Mouse (Mus musculus) erythroblast, adult 5-6 weeks (primary cell): Measurements from ENCODE around the gene Frk. TPM values are rescaled to one million over a fixed set of nuclear protein-coding genes. Genes with fewer than 3 reads are reported as not detected.
"Not testable (repeated sequence)": the region's sequence is repeated elsewhere in the genome, so short reads cannot be mapped to it uniquely, and the experiment has no call there.

ENCODE experiments used
- ATAC-seq: replicated peaks from 2 replicates; pipeline ENCODE4 v1.8.0; 2016; ENCODE audit warnings: moderate number of reproducible peaks, mild to moderate bottlenecking, moderate TSS enrichment, inconsistent platforms; ENCODE audit not compliant: poor library complexity, low FRiP score, severe bottlenecking
- total RNA-seq, 2 experiments: library from RNA; stranded (forward) in 1 of 2; stranded (reverse) in 1 of 2; fragments of 150-400 nt in 1 of 2; fragments of 200-764, 138-1000 nt in 1 of 2; gene quantifications; 2 replicates each; pipeline versions ENCODE4 v1.2.3 to v1.2.4; 2015 to 2017; ENCODE audit warnings: low replicate concordance in 2 of 2

Frk gene
- total RNA-seq, 2 experiments from 2014 or later: not detected

DNA sequence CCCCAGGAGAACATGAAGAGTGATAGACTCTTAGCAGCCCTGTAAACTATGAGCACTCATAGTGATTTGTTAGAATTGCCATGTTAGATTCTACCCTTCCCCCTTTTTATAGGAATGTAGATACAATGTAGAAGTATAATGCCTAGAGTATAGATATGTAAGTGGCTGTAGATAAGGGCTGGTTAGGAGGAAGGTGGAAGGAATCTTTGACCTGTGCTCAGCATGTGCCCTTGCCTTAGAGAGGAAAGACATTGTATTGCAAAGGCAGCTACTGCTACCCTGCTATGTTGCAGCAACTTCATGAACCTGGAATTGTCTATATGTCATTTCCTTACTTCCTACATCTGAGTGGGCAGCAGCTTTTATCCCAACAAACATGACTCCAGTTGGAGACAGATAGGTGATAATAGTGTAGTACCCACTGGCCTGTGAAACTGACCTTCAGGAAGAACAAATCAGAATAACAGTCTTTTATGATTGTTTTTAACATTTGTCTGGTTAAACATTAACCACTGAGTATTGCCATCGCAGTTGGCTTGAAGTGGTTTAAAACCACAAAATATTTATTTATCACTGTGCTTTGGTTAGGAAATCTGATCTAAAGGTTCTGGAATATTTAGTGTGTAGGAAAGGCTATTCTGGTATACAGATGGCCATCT lies 80.4 kb downstream of the Frk start:
- no peak for ATAC-seq

DNA sequence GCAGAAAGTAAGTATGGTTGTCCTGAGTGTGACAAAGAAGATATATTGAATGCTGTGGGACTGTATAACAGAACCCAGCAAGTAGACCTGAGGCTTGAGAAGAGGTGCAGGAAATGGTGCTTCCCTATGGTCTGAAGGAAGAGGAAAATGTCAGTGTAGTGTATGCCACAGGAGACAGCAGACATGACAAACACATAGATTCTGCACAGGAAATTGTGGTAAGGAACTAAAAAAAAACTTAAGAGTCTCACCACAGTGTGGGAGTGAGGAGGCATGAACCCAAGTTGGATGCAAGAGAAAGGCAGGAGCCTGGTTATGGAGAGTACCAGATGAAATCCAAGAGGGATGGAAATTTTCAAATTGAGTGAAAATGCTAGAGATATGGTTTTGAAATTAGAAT lies 132.3 kb downstream of the Frk start:
- ATAC-seq: no peak

DNA sequence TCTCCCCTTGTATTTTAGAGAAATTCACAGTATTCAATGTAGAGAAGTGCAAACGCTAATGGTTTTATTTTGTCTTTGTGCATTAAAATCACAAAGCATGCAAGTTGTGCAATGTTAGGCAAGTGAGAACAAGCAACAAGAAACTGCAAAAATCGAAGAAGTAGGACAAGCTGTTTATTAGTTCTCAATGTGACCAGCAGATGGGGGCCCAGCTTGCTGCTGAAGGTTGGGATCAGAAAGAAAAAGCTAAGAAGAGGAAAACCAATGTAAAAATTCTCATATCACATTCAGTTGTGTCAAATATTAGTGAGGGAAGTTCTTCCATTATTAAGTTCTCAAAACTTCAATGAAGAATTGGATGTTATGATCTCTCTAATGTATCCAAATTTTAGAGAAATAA lies 134.0 kb downstream of the Frk start:
- no peak for ATAC-seq

DNA sequence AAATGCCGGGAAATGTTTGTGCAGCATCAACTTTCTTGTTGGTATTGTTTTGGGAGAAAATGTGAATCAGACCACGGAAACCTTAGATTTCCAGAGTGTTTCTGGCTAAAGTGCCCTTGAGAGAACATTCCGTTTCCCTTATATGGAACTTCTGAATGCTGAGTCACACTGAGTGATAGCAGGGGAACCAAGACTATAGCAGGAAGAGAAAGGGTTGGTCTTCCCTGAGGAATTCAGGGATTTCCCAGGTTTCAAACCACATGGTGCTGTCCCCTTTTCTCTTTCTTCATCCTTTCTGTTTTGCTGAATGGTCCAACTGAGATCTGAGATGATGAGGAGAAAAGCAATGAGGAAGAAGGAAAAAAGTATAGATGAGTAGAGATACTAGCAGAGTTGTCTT lies 135.3 kb downstream of the Frk start:
- ATAC-seq: no peak

DNA sequence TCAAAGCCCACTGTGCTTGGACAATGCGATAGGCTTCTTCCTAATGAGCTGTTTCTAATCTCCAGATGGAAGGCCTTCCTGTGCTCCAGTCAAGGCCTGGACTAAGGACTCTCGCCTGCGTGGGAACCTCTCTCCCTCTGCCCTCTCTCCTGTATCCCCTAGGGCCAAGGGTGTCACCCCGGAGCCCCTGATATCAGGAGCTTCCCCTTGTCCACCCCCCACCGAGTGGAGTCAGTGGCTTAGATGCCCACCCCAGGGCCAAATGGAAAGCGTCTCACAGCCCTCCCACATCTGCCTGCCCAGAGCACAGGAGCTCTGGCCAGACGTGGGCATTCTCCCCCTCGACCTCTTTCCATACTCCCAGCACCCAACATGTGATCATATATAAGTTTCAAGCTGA lies 137.3 kb downstream of the Frk start:
- ATAC-seq: not testable (repeated sequence)

DNA sequence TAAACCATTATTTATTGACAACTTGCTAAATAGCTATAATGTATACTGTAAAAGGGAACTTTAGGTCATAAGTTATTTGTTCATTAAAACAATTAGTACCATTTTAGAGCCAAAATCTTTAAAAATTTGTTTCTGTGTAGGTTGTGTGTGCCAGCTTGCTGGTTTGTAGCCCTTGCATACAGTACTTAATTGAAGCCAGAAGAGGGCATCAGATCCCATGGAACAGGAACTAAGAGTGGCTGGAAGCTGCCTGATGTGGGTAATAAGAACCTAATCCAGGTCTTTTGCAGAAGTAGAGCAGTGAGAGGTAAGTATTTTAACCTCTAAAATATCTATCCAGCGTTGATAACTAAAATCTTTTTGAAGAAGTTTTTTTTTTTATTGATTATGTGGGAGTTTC lies 155.0 kb downstream of the Frk start:
- no peak for ATAC-seq

Other genes with a start within 250 kb of the Frk start
- 40.3 and 45.2 TPM in 2 replicates for gene Tspyl1, start 201.2 kb upstream of the Frk start, total RNA-seq (2015; ENCODE audit: low replicate concordance)
- gene Tspyl1, start 201.2 kb upstream of the Frk start, total RNA-seq (2017; ENCODE audit: low replicate concordance): 46.2 and 46.8 TPM in 2 replicates
- gene Tspyl4, start 186.0 kb upstream of the Frk start, total RNA-seq (2015; ENCODE audit: low replicate concordance): 4.2 TPM in 1 of 2 replicates, not detected in the other
- gene Tspyl4, start 186.0 kb upstream of the Frk start, total RNA-seq (2017; ENCODE audit: low replicate concordance): 1.1 and 1.5 TPM in 2 replicates
- not detected in 2 replicates for gene Col10a1, start 93.4 kb upstream of the Frk start, total RNA-seq (2015; ENCODE audit: low replicate concordance)
- not detected in 2 replicates for gene Col10a1, start 93.4 kb upstream of the Frk start, total RNA-seq (2017; ENCODE audit: low replicate concordance)
- 6.1 and 8.2 TPM in 2 replicates for gene Nt5dc1, start 64.8 kb upstream of the Frk start, total RNA-seq (2015; ENCODE audit: low replicate concordance)
- gene Nt5dc1, start 64.8 kb upstream of the Frk start, total RNA-seq (2017; ENCODE audit: low replicate concordance): 7.0 and 11.6 TPM in 2 replicates